Mouse (Mus musculus) lung, postnatal 25 days (tissue): ENCODE data around the gene Zbtb16.

Source experiments
- DNase-seq: peaks from one replicate; pipeline ENCODE4 v3.0.0; 2022; ENCODE audit warnings: low spot score

The Zbtb16 gene

DNA sequence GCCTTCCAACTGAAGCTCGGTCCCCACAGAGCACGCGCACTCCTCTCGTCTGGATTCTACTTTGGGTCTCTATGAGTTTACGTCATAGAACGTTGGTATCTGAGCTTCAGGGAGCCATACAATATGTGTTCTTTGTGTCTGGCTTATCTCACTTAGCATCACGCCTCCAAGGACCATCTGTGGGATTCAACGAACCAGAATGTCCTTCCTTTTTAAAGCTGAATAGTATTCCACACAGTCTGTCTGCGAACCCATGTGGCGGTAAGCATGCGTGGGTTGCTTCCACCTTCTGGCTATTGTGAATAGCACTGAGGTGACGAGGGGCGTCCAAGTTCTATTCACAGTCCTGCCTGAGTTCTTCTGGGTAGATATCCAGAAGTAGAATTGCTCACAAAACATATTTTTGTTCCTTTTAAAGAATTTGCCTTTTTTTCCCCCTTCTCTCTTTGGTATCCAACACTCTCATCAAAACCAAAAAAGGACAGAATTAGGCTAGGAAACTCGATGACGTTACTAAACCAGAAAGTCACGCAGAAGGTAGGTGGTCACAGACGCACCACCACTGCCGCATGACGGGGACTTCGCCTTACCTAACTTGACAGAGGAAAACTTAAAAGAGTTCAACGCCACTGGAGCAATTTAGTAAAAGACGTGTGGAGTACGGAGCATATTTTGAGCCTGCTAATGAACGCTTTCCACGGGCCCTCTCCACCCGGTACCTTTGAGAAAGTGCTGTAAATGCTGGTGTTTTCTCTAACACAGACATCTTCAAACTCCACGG, 32.4 kb downstream of the Zbtb16 start:
- DNase-seq: no peak

DNA sequence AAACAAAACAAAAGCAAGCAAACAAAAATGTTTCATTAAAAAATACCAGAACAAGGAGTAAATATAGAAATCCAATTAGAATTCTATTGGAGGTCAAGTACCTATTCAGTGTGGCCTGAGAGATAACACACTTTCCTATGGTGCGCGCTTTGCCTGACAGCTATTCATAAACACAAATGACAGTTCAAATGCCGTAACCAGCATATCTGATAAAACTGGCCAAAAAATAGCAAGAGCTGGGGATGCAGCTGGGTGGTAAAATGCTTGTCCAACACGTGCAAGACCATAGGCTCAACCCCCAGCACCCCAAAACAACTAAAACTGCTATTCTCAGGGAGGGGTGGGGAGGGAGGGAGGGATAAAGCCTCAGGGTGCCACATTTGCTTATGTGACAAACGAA, 33.6 kb downstream of the Zbtb16 start:
- no peak for DNase-seq

DNA sequence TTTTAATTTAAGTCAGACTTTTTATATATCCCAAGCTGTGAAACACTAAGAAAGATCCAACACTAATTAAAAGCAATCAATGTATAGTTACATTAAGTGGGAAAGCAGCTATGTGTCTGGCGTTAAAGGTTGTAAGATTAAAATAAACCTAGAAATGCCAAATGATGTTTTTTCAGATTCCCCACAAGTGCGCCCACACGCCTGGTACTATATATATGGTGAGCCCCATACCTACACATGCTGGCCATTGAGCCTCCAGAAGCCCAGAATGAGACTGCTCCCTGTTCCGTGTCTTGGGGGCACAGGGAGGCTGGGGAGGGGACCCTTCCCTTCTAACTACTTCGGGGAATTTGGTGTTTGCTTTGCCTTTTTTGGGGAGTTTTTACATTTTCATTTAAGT, 34.7 kb downstream of the Zbtb16 start:
- no peak for DNase-seq

DNA sequence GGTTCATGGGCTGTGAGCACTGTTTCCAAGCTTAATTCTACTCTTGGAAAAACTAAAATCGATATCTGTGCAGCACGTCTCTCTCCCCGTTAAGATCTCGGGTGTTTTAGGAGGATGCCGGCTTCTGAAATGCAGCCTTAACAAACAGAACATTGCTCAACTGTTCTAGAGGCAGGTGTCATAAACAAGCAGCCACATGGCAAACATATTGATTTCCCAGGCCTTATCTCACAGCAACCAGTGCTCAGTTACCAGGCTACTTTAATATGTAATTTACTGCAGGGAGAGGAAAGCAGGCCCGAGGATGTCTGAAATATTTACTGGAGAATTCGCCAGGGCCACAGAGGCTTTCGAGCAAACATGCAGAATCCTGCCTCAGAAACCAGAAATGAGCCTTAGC, 35.4 kb downstream of the Zbtb16 start:
- DNase-seq: no peak

DNA sequence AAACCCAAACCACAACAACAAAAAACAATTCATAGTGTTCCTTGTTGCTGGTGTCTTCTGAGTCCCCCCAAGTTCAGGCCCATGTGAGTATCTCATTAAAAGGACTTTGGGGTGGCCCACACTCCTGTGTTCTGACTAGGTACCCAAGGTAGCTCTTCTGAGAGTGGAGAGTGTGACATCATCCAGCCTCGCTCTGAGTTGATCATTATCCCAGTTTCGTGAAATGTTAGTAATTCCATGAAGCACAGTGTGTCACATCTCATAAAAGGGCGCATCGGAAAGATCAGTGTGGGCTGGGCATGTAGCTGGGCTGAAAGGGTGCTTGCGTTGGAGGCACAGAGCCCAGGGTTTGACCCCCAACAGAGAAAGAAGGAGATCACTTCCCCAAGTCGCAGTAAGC, 38.0 kb downstream of the Zbtb16 start:
- DNase-seq: no peak

DNA sequence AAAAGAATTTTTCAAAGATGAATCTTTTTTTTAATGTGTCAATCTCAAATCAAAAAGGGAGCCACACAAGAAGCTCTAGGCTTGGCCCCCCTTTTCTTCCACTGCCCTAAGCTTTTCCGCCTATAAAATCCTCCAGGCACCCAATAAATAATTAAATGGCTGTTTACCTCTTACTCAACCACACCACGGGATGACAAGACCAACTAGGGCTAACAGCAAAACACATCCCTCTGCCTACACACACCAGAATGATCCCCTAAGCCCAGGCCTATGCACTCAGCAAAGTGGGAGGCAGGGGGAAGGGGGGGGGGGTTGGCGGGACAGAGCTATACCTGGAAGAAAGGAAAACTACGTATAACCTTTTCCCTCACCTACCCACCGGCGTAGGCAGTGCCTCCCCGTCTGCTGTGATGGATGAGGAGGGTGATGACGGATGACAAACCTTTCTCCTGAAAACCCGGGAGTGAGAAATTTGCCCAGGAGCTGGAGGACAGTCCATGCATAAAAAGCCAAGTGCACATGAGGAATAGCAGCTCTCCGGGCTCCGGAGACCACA, 39.7 kb downstream of the Zbtb16 start:
- no peak for DNase-seq

DNA sequence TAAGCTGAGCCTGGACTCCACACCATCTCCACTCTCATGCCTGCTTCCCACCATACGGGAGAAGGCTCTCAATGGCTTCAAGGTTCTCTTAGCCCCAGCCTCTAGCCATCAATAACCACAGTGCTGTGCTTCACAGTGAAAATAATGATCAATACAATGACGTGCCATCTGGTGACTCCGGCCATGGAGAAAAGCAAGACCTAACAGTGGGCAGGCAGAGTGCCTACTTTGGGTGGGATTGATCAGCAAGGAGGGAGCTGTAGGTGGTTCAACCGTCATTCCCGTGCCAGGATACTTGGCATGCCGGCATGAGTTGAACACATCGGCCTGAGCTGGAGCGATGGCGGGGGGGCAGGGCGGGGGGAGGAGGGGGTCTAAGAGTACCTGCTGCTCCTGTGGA, 40.3 kb downstream of the Zbtb16 start:
- DNase-seq: no peak

DNA sequence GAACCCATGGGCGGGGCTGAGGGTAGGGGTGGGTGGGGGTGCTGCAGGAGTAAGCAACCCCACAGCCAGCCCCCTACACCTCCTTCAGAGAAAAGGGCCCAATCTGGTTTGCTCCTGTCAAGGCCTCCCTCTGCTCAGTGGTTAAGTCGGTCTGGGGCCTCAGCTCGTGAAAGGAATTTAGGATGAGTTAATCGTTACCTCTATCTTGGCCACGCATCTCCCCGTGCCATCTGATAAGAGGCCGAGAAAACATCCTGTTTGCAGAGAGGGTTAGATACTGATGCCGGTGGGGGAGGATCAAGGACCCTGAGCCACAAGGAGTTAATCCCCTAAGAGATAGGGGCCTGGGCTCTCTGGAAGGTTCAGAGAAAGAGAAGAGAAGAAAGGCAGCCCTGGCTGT, 40.9 kb downstream of the Zbtb16 start:
- no peak for DNase-seq

DNA sequence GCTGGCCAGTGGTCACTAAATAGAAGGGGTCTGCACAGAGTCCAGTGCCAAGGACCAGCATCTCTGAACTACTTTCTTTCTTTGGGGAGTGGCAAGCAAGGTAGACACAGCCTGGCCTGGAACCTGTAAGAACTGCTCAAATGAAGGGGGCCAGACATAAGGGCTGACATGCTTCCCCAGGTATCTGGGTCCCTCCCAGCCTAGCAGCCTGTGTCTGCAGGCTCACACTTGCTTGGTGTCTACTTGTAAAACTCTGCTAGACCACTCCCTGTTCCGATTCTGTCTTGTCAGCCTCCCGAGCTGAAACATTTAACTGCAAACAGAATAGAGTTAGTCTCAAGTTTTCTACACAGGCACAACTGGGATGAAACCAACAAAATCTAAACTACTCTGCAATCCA, 41.6 kb downstream of the Zbtb16 start:
- no peak for DNase-seq

DNA sequence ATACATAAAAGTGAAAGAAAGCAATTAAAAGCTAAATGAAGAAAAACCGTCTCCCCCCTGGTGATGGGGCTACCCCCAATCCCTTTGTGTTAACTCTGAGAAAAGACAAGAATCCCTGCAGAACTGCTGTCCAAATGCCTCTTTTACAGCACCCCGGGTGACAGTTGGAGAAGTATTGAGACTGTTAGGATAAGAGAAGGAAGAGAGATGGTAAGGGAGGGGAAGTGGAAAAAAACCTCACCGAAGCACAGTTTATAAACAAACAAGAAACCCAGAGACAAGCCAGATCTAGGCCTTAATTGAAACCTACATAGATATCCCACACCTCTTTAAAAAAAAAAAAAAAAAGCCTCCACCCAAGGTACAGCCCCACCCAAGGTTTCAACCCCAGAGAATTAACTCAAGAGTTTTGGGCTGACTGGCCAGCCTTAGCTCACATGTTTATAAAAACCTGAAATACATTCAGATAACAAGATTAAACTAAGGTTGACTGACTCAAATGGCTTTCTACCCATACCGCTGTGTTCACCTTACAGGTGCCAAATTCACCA, 42.3 kb downstream of the Zbtb16 start:
- DNase-seq: no peak

DNA sequence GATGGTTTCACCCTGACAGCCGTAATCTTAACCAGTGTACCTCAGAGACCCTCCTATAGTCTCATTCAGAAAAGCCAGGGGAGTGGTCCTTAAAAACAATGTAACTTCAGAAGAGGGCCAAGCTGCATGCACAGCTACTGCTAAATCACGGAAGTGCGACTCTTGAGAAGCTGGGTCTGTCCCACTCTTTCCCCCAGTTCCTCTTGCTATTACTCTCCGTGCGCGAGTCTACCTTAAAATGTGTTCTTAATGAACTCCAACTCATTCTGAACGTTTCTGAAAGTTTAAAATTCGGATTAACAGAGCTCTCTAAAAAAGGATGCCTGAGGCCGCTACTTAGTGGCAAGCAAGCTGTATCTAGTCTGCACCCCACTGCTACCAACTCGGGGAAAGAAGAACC, 45.4 kb downstream of the Zbtb16 start:
- DNase-seq: no peak

DNA sequence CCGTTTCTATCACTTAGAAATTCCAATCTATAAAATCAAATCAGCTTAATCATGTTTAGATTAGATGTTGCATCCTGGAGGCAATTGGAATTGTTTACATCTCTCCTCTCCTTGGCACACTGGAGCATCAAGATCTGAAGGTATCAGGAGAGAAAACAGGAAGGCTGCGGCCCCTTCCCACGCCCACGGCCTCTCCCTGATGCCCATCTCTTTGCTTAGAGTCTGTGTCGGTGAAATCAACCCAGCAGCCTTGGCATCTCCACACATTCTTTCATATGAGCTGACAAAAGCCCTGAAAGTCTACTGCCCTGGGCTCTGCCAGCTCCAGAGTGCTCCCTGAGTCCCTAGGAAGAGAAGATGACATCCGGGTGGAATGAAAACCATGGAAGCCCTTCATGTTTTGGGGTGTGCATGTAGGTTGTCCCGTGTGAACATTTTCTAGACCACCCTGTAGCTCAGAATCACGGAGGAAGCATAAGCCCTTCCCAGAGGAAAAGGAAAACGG, 48.1 kb downstream of the Zbtb16 start:
- DNase-seq: peak; percentile 38

DNA sequence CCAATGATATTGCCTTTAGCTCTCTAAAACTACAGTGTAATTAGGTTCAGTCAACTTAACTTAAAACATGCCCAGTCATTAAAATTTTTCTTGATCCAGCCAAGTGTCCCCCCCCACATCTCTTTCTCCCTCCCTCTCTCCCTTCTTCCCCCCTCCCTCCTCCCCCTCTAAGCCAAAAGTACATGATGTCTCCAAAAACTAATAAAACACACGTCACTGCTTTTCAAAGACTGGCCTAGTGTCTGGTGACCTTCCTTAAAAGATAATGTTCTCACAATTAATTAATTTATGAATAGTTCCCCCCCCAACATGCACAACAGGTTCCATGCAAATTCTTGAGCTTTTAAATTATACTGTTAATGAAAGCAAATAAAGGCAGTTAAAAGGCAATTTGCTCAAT, 48.7 kb downstream of the Zbtb16 start:
- DNase-seq: no peak

DNA sequence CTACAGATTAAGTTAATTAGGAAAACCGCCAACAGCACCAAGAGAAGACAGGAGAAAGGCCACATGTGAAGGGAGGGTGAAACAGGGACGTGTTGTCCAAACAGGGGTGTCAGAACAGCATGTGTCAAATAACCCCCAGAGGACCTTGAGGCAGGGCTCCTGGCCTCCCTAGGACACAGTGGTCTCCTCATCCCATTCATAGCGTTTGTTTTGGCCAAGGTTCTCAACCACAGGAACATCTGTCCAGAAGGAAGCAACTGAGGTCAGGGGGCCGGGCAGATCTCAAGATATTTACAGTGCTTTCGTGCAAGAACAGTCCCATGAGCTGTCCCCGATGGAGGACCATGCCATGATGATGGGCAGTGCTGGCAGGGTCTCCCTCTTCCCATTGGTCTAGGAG, 49.2 kb downstream of the Zbtb16 start:
- peak; percentile 48 for DNase-seq

DNA sequence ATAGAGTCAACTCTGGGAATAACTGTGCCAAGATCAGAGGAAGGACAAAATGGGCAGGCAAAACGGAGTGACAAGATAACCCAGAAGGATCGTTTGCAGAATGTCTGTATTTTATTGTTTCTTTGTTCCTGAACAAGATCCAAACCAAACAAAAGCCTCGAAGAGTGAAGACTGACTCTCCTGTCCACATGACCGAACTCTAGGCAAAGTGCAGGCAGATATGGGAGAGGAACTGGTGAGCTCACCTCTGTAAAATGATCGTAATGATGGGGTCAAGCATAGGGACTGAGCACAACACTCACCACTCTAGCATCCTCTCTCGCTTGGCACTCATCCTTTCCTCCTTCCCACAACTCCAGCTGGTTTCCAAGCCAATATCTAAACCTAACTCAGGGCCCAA, 51.1 kb downstream of the Zbtb16 start:
- DNase-seq: no peak

DNA sequence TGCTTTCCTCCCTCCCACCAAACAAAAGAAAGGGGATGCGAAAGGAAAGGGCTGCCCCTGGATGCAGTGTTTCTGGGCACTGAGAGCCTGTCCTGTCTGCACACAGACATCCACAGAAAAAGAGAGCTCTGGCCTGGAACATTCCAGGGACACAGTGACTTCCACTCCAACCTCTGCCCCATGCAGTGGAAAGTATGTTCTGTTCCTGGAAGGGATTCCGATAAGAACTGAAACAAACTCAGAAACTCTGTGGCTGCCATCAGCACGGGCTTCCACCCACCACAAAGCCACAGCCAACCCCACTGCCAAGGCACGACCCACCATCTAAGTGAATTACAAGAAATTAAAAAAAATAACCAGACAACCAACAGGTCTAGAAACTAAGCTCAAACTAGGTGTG, 52.7 kb downstream of the Zbtb16 start:
- DNase-seq: peak; percentile 41

DNA sequence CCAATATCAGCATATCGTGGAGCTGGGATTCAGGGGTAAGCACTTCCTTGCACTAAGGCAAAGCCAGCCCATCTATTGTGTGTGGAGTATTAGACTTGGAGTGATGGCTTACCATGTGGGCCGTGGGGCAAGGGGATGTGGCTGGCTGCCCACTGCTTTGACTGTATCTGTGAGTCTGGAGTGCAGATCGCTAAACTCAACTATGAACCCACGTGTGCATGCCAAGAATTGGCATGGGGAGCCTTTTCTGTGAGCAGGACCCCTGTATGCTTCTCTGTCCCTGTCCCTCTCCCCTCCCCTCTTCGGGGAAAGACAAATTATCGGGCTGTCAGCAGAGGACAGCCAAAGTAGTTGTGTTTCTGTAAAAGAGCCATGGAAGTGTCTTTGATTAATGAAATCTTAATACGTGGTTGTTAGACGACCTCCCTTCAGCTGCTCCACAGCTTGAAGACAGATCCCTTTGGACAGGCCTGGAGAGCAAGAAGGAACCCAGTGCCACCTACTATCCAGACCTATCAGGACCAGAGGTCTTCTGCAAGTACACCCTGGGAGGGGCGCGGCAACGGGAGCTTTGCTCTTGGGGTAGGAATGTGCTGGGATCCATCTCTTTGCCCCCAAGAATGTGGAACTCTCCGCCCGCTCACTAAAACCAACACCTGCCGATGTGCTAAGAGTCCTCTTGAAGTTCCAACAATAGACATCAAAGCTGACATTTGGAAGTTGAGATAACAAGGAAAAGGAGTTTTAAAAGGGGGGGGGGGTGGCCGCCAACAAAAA, 53.5 kb downstream of the Zbtb16 start:
- no peak for DNase-seq

DNA sequence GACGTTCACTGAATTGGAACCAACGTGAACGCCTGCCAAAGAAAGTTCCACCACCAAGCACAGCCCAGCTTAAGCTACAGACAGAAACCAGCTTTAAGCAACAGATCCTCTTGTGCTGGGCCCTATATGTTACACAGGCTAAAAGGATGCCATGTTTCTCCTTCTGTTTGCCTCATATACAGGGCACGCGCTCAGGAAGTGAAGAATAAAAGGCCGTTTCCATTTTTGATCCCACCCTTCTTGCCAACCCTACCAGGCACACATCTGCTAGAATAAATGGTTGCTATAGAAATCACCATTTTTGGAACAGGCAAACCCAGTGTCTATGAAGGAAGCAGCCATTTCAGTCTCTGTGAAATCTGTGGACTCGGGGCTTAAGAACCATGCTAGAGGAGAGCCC, 59.8 kb downstream of the Zbtb16 start:
- no peak for DNase-seq

DNA sequence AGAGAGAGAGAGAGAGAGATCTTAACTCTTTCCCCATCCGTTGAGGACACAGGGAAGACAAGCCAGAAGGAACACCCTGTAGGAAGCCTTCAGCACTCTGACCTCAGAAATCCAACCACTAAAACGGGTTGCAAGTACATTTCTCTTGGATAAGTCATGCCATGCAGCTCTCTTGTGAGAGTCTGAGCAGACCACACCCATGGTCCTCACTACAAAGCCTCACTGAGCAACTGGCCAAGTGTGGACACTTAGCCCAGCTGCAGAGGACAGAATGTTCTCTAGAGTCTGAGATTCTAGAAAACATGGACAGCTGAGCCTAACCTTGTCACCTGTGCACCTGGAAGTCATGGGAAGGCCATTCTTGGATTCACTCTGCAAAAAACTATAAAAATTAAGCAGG, 60.5 kb downstream of the Zbtb16 start:
- DNase-seq: peak; percentile 69

DNA sequence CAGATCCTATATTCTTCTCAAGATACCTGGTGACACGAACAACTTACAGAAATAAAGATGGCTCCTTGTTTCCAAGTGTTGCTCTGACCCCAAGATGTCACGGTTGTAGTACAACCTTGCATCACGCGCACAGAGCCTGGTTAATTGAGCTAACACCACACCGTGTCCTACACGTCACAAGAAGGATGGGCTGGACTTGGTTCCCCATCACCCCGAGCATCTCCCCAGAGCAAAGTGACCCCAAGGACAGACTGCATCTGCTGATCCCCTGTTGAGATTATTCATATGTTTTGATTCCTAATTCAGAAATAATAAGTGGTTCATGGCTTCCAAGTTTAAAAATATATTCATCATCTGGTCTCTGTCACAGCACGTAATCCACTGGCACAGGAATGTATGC, 62.3 kb downstream of the Zbtb16 start:
- no peak for DNase-seq

DNA sequence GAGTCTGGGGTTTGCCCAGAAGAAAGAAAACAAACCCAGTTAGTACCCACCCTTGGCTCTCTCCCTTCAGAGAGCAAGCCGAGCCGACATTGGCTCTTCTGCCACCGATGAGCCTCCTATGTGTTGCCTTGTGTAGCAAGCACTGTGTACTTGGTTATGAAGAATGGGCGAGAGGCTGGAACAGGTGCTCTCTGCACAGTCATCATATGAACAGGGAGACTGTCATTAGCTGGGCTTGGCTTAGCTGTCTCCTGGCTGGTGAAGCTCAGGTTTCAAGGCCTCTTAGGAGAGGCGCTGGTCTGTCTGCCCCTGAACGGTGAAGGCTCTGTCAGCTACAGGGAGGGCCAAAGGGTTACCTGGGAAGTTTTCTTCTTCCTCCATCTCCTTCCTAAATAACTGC, 62.9 kb downstream of the Zbtb16 start:
- no peak for DNase-seq

DNA sequence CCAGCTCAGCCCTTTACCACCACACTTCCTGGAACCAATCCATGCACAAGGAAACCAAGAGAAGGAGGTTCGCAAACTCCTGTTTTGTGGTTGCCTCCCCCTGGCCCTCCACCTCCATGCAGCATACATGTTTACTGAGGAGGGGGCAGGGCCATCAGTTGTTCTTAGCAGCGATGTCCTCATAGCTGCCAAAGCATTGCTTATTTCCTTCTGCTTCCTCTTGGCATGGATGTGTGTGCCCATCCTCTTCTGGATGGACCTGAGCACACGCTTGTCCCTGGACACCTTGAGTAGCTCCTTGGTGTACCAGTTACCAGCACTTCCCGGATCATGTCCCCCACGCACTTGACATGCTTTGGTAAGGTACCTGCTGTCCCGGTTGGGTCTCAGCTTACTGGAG, 64.5 kb downstream of the Zbtb16 start:
- no peak for DNase-seq

DNA sequence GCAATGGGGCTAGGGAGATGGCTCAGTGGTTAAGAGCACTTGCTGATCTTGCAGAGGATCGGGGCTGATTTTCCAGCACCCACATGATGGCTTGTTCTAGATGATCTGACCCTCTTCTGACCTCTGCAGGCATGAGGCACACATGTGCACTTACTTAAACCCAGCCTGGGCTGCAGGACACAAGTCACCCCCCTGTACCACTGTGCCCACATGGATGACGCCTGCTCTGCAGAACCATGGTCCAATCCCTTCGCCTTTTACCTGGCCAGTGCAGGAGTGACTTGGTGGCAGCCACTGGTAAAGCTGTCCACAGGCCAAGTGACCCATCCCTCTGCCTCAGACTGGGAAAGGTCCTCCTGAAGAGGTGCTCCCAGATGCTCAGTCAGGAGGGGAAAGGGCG, 67.1 kb downstream of the Zbtb16 start:
- DNase-seq: no peak
